Mouse (Mus musculus) megakaryocyte-erythroid progenitor cell, adult 5 weeks (primary cell): Measurements from ENCODE around the gene 2210011C24Rik. TPM values are rescaled to one million over a fixed set of nuclear protein-coding genes. Genes with fewer than 3 reads are reported as not detected.

Source experiments
- polyA plus RNA-seq: library from polyadenylated mRNA; stranded (reverse); fragments of >175 nt; gene quantifications from 2 replicates; pipeline ENCODE4 v1.2.3, GENCODE M21; 2012

Gene 2210011C24Rik
- polyA plus RNA-seq = 0.04 and 0.16 TPM in 2 replicates

GRCm38 (mm10) chr8:84011705-84012498 is at the start of gene 2210011C24Rik:
Gene 2210011C24Rik (minus strand): TSS chr8:84012171.

GRCm38 (mm10) chr8:84044900-84045299 is 32.9 kb upstream of the 2210011C24Rik start, which contains the start of gene Rln3:
Gene Rln3 (minus strand): TSS chr8:84045000.

GRCm38 (mm10) chr8:84042066-84042947 is 30.3 kb upstream of the 2210011C24Rik start, which contains the start of gene Il27ra:
Gene Il27ra (minus strand): TSS chr8:84042589.

GRCm38 (mm10) chr8:84021096-84021495 is 9.1 kb upstream of the 2210011C24Rik start, which contains the start of gene Palm3:
Gene Palm3 (plus strand): TSS chr8:84021471.

GRCm38 (mm10) chr8:84001281-84002000 is 10.5 kb downstream of the 2210011C24Rik start, which contains the start of gene 1700067K01Rik:
Gene 1700067K01Rik (plus strand): TSS chr8:84001502.

GRCm38 (mm10) chr8:83997511-83998141 is 14.3 kb downstream of the 2210011C24Rik start, which contains the start of gene Samd1:
Gene Samd1 (plus strand): TSS chr8:83997672.

GRCm38 (mm10) chr8:83972150-83973120 is 39.5 kb downstream of the 2210011C24Rik start, which contains the start of gene Prkaca:
Gene Prkaca (plus strand): TSS chr8:83972993.

Other genes starting within 250 kb of the 2210011C24Rik start
- 12.8 and 26.7 TPM in 2 replicates for gene Adgrl1, start 112.1 kb downstream of the 2210011C24Rik start, polyA plus RNA-seq
- gene Gm10644, start 57.0 kb downstream of the 2210011C24Rik start, polyA plus RNA-seq = 0.03 TPM in 1 of 2 replicates, not detected in the other
- 177 and 220 TPM in 2 replicates for gene Asf1b, start 56.7 kb downstream of the 2210011C24Rik start, polyA plus RNA-seq
- gene Prkaca, start 39.2 kb downstream of the 2210011C24Rik start, polyA plus RNA-seq = 21.8 and 27.0 TPM in 2 replicates
- gene Samd1, start 14.5 kb downstream of the 2210011C24Rik start, polyA plus RNA-seq = 183 and 218 TPM in 2 replicates
- gene 1700067K01Rik, start 10.7 kb downstream of the 2210011C24Rik start, polyA plus RNA-seq = 0.54 and 0.89 TPM in 2 replicates
- 0.11 and 0.31 TPM in 2 replicates for gene Palm3, start 9.3 kb upstream of the 2210011C24Rik start, polyA plus RNA-seq
- gene Il27ra, start 30.4 kb upstream of the 2210011C24Rik start, polyA plus RNA-seq = 6.6 and 10.7 TPM in 2 replicates
- 0.18 TPM in 1 of 2 replicates, not detected in the other for gene Rln3, start 32.8 kb upstream of the 2210011C24Rik start, polyA plus RNA-seq
- 0.06 and 0.25 TPM in 2 replicates for gene Gm10643, start 53.0 kb upstream of the 2210011C24Rik start, polyA plus RNA-seq
- 44.9 and 58.5 TPM in 2 replicates for gene Rfx1, start 54.7 kb upstream of the 2210011C24Rik start, polyA plus RNA-seq
- 52.7 and 58.9 TPM in 2 replicates for gene Dcaf15, start 92.6 kb upstream of the 2210011C24Rik start, polyA plus RNA-seq
- 0.76 and 1.00 TPM in 2 replicates for gene Podnl1, start 113.8 kb upstream of the 2210011C24Rik start, polyA plus RNA-seq
- 33.0 and 37.0 TPM in 2 replicates for gene Cc2d1a, start 135.8 kb upstream of the 2210011C24Rik start, polyA plus RNA-seq
- 0.84 and 1.5 TPM in 2 replicates for gene 4930432K21Rik, start 135.9 kb upstream of the 2210011C24Rik start, polyA plus RNA-seq
- gene Nanos3, start 173.0 kb upstream of the 2210011C24Rik start, polyA plus RNA-seq = 6.1 and 12.7 TPM in 2 replicates
- gene Zswim4, start 224.9 kb upstream of the 2210011C24Rik start, polyA plus RNA-seq = 29.6 and 37.8 TPM in 2 replicates
- 250 and 284 TPM in 2 replicates for gene D8Ertd738e, start 237.5 kb upstream of the 2210011C24Rik start, polyA plus RNA-seq
- gene Mri1, start 245.2 kb upstream of the 2210011C24Rik start, polyA plus RNA-seq = 122 and 142 TPM in 2 replicates